Comparison of ENCODE assay signal across 26 mouse cellular contexts in the genomic region with DNA sequence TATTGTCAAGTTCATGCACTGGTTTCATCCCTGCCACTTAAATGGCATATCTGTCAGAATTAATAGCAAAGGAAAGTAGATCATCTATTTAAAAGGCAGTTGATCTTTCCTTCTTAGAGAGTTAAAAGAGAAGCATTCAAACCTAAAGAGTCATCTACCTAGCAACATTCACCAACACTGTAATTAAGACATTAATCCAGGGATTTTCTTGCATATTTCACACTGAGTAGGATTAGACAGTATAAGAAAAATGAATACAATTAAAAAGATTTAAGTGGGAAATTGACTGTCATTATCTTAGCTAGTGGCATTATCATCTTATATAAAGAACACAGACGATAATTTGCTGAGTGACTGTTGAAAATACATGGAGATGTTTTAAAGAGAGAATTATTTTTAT.
DNase-seq lines count a peak whose midpoint lies in the region; ATAC-seq lines count a peak whose summit lies in the region.
"Had no signal": no experiment of that assay in that cellular context is flagged by ENCODE, and none has a peak within 500 bp of the region (broad histone marks: within the 10 kb centered on the region; RNA-seq: fewer than 3 reads in every experiment).

No protein-coding gene starts in this region.

- no peak overlapping the region for H3K4me2 ChIP-seq in forebrain, embryonic 12.5 days
- H3K4me2 ChIP-seq in forebrain, embryonic 11.5 days (ENCODE audit: low read depth, low read length, severe bottlenecking) = no peak overlapping the region
- no peak overlapping the region for H3K4me2 ChIP-seq in midbrain, embryonic 15.5 days
- H3K4me2 ChIP-seq in forebrain, embryonic 16.5 days (ENCODE audit: low read length) = no peak overlapping the region
- H3K4me2 ChIP-seq: embryonic facial prominence, embryonic 13.5 days; heart, embryonic 11.5 days; hindbrain, embryonic 14.5 days had no signal

- H3K4me3 ChIP-seq in forebrain, embryonic 12.5 days (replicated peaks) = no peak overlapping the region
- no peak overlapping the region for H3K4me3 ChIP-seq in forebrain, embryonic 11.5 days (ENCODE audit: low read depth, low read length)
- no peak overlapping the region for H3K4me3 ChIP-seq in midbrain, embryonic 15.5 days
- H3K4me3 ChIP-seq in midbrain, embryonic 10.5 days = no peak overlapping the region
- no peak overlapping the region for H3K4me3 ChIP-seq in forebrain, embryonic 16.5 days (replicated peaks; ENCODE audit: low read length)
- H3K4me3 ChIP-seq: embryonic facial prominence, embryonic 10.5 days; embryonic facial prominence, embryonic 13.5 days; erythroblast, embryonic 14.5 days; gastrocnemius, adult 2 months had no signal

- peak; percentile 44; the same call in 1 of the 2 replicates for ATAC-seq in forebrain, embryonic 12.5 days (ENCODE audit: low FRiP score)
- ATAC-seq in forebrain, embryonic 11.5 days (replicated peaks; ENCODE audit: low FRiP score) = no peak
- peak; percentile 69 for ATAC-seq in midbrain, embryonic 15.5 days (replicated peaks)
- ATAC-seq in forebrain, embryonic 16.5 days = peak; percentile 91
- ATAC-seq: activated CD4-positive, CD25-positive, alpha-beta regulatory T cell, adult 4 months; hindbrain, postnatal 0 days; inflammation-experienced regulatory T-cells, adult 6 months; intestine, embryonic 16.5 days had no signal

- H3K4me1 ChIP-seq in forebrain, embryonic 12.5 days = no peaks in the 10 kb centered on the region
- H3K4me1 ChIP-seq in forebrain, embryonic 11.5 days (replicated peaks; ENCODE audit: control insufficient read depth, insufficient read depth, low read length) = no peaks in the 10 kb centered on the region
- no peaks in the 10 kb centered on the region for H3K4me1 ChIP-seq in midbrain, embryonic 15.5 days
- H3K4me1 ChIP-seq in midbrain, embryonic 10.5 days = no peaks in the 10 kb centered on the region
- no peaks in the 10 kb centered on the region for H3K4me1 ChIP-seq in forebrain, embryonic 16.5 days (replicated peaks; ENCODE audit: control insufficient read depth, insufficient read depth, low read length)
- H3K4me1 ChIP-seq: embryonic facial prominence, embryonic 10.5 days; embryonic facial prominence, embryonic 13.5 days had no signal

- H3K36me3 ChIP-seq in forebrain, embryonic 12.5 days (replicated peaks) = no peaks in the 10 kb centered on the region
- H3K36me3 ChIP-seq in forebrain, embryonic 11.5 days (ENCODE audit: control insufficient read depth, insufficient read depth, low read length) = no peaks in the 10 kb centered on the region
- no peaks in the 10 kb centered on the region for H3K36me3 ChIP-seq in midbrain, embryonic 15.5 days (replicated peaks)
- H3K36me3 ChIP-seq in midbrain, embryonic 10.5 days = no peaks in the 10 kb centered on the region
- no peaks in the 10 kb centered on the region for H3K36me3 ChIP-seq in forebrain, embryonic 16.5 days (ENCODE audit: control insufficient read depth, insufficient read depth)
- H3K36me3 ChIP-seq: embryonic facial prominence, embryonic 10.5 days; embryonic facial prominence, embryonic 13.5 days had no signal

- H3K9ac ChIP-seq in forebrain, embryonic 12.5 days = no peak overlapping the region
- no peak overlapping the region for H3K9ac ChIP-seq in forebrain, embryonic 11.5 days (ENCODE audit: low read length)
- H3K9ac ChIP-seq in midbrain, embryonic 15.5 days = no peak overlapping the region
- no peak overlapping the region for H3K9ac ChIP-seq in forebrain, embryonic 16.5 days (replicated peaks; ENCODE audit: low read depth, low read length)
- H3K9ac ChIP-seq: embryonic facial prominence, embryonic 13.5 days; hindbrain, embryonic 14.5 days had no signal

- no peak overlapping the region for H3K27ac ChIP-seq in forebrain, embryonic 12.5 days
- H3K27ac ChIP-seq in forebrain, embryonic 11.5 days (ENCODE audit: low read depth, low read length) = no peak overlapping the region
- H3K27ac ChIP-seq in midbrain, embryonic 15.5 days = no peak overlapping the region
- no peak overlapping the region for H3K27ac ChIP-seq in midbrain, embryonic 10.5 days (replicated peaks)
- no peak overlapping the region for H3K27ac ChIP-seq in forebrain, embryonic 16.5 days (ENCODE audit: low read length)
- H3K27ac ChIP-seq: embryonic facial prominence, embryonic 10.5 days; embryonic facial prominence, embryonic 13.5 days; gastrocnemius, adult 2 months; hindbrain, embryonic 14.5 days; hindbrain, postnatal 0 days had no signal

- H3K9me3 ChIP-seq in forebrain, embryonic 12.5 days = no peaks in the 10 kb centered on the region
- H3K9me3 ChIP-seq in forebrain, embryonic 11.5 days (ENCODE audit: control insufficient read depth, low read length) = no peaks in the 10 kb centered on the region
- no peaks in the 10 kb centered on the region for H3K9me3 ChIP-seq in midbrain, embryonic 15.5 days
- no peaks in the 10 kb centered on the region for H3K9me3 ChIP-seq in midbrain, embryonic 10.5 days (replicated peaks)
- no peaks in the 10 kb centered on the region for H3K9me3 ChIP-seq in forebrain, embryonic 16.5 days (ENCODE audit: control insufficient read depth, low read length)
- H3K9me3 ChIP-seq: embryonic facial prominence, embryonic 10.5 days; embryonic facial prominence, embryonic 13.5 days had no signal

- WGBS in forebrain, embryonic 12.5 days = 70% methylated on average over 1 of the region's 1 CpGs
- 75% methylated on average over 1 of the region's 1 CpGs for WGBS in forebrain, embryonic 11.5 days
- 69% methylated on average over 1 of the region's 1 CpGs for WGBS in midbrain, embryonic 15.5 days
- WGBS in midbrain, embryonic 10.5 days = 82% methylated on average over 1 of the region's 1 CpGs
- WGBS in forebrain, embryonic 16.5 days = 53% methylated on average over 1 of the region's 1 CpGs

- no peak for DNase-seq in forebrain, embryonic 11.5 days (ENCODE audit: low spot score)
- DNase-seq in midbrain, embryonic 10.5 days (ENCODE audit: low spot score) = no peak
- no peak for DNase-seq in kidney, postnatal 14 days
- no peak for DNase-seq in thymus, postnatal 0 days (ENCODE audit: low spot score)
- DNase-seq: adrenal gland, adult 8-10 months; adrenal gland, postnatal 25 days; cerebellum, adult 11-12 months; cerebellum, adult 8-10 months; cerebellum, postnatal 10 days; cerebellum, postnatal 36 days; embryo, embryonic 11 days; gastrocnemius, adult 2 months; gastrocnemius, postnatal 14 days; heart, adult 11 months had no signal

- no peaks in the 10 kb centered on the region for H3K27me3 ChIP-seq in forebrain, embryonic 12.5 days
- H3K27me3 ChIP-seq in forebrain, embryonic 11.5 days (ENCODE audit: control insufficient read depth, insufficient read depth, low read length) = no peaks in the 10 kb centered on the region
- H3K27me3 ChIP-seq in midbrain, embryonic 15.5 days (replicated peaks) = no peaks in the 10 kb centered on the region
- no peaks in the 10 kb centered on the region for H3K27me3 ChIP-seq in midbrain, embryonic 10.5 days (ENCODE audit: low read depth, poor library complexity, severe bottlenecking)
- H3K27me3 ChIP-seq in forebrain, embryonic 16.5 days (replicated peaks; ENCODE audit: control insufficient read depth, insufficient read depth, low read length) = no peaks in the 10 kb centered on the region
- H3K27me3 ChIP-seq: embryonic facial prominence, embryonic 13.5 days had no signal
